Mouse (Mus musculus): ENCODE data around the gene Adam33. TPM values are rescaled to one million over a fixed set of nuclear protein-coding genes. Genes with fewer than 3 reads are reported as not detected.

The Adam33 gene
- total RNA-seq, 2 experiments from 2014 or later = 0.59 to 0.76 TPM

DNA sequence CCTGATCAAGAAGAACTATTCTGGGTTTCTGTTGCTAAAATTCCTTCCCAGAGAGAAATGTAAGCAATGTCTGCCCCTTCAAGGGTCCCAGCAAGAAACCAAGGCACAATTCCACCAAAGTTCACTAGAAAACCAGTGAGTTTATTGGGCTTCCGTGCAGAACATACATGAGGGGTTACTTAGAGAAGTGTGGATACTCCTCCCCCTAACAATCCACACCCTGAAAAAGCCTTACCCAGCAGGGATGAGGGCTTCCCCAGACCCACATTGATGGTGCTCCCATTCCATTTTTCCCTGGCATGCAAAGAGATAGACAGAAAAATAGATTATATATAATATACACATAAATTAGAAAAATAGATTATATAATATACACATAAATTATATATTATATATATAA lies 32.6 kb downstream of the Adam33 start:
- TF ChIP-seq CTCF (conservative IDR thresholded peaks at IDR 0.05) = no peak
- no peak overlapping the region for H3K27ac ChIP-seq
- H3K4me3 ChIP-seq = no peak overlapping the region
- no peak for DNase-seq (ENCODE audit: low spot score in 2 of 2)

DNA sequence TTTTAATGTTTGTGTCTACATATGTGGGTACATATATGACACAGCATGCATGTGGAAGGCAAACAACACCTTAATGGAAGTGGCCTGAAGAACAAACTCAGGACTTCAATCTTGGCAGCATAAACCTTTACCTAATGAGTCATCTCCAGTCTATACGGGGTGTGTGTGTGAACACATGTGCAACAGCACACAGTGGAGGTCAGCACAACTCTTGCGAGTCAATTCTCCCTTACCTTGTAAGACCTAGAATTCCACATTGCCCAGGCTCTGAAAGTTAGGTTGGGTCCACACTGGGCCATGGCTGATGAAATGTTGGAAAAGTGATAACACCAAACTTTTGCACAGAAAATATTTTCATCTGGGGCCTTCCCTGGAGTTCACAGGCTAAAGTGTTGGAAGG lies 33.1 kb downstream of the Adam33 start:
- no peak for DNase-seq (ENCODE audit: low spot score in 2 of 2)
- no peak overlapping the region for H3K4me3 ChIP-seq
- no peak for TF ChIP-seq CTCF (conservative IDR thresholded peaks at IDR 0.05)
- no peak overlapping the region for H3K27ac ChIP-seq

DNA sequence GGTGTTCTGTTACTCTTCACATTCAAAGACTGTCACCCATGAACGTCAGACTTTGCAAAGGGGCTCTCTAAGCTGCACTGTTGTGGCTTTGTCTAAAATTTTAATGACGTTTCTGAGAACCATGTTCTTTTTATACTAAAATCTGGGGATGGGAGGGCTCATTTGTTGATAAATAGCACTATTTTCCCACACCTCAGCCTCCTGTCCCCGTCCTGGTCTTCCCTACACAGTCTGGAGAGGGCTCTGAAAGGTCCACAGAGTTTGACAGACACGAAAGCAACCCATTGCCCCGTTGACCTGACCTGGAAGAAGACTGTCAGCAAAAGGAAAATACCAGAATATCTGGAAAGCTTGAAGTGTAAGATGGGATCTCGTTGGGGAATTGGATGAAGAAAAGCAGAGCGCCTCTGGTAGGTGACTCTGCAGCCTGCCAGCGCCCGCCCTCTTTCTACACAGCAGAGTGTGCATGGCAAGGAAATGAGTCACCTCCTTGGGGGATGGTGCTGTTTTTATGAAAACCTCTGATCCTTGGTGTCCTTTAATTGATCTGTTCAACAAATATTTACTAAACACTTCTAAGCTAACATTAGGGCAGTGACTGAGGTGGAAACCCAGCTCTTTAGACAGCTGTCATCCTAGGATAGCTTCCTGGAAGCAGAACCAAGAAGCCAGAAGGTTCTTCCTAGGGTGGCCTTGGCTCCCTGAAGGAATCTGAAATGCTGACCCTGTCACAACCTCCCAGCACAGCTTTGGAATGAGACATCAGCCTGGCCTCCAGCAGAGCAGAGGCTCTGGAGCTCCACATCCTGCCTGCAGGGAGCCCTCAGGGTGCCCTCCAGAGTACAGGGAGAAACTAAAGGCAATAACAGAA lies 34.3 kb downstream of the Adam33 start:
- no peak overlapping the region for H3K4me3 ChIP-seq
- DNase-seq (ENCODE audit: low spot score in 2 of 2) = no peak
- no peak for TF ChIP-seq CTCF (conservative IDR thresholded peaks at IDR 0.05)
- no peak overlapping the region for H3K27ac ChIP-seq

DNA sequence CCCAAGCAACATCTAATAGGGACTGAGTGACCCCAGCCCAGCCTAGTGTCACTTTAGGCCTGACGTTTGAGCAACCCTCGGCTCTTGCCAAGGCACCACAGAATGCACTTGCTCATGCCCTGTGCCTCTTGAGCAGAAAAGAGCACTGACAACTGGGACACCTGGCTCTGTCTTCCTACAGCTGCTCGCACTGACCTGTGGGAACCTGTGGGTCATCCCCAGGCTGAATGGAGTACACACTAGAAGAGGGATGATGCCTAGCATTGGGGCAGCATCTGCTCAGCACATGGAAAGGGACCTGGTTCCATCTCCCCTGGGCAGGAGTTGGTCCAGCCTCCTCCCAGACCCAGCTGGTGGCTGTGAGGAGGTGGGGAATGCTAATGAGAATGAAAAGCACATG lies 36.7 kb downstream of the Adam33 start:
- Histone ChIP-seq H3K27ac (no peak overlapping the region), H3K4me3 (no peak overlapping the region)
- no peak for TF ChIP-seq CTCF (conservative IDR thresholded peaks at IDR 0.05)
- DNase-seq (ENCODE audit: low spot score in 2 of 2) = no peak

DNA sequence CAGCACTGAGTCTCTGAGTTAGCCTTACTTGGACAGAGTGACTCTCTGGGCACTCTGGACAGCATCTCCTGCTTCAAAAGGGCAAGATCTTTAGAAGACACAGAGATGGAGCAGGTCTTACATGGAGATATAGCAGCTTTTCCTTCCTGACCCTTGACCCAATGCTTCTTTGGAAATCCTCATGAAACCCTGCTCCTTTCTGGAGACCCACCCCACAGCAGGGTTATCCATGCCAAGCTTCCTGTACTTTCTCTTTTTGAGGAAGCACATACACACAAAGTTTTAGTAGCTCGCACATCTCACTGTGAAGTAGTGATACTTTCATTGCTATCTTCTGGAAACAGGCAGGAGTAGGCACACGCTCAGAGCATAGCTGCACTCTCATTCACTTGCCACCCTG lies 38.4 kb downstream of the Adam33 start:
- no peak for TF ChIP-seq CTCF (conservative IDR thresholded peaks at IDR 0.05)
- H3K27ac ChIP-seq = no peak overlapping the region
- DNase-seq (ENCODE audit: low spot score in 2 of 2) = no peak
- H3K4me3 ChIP-seq = no peak overlapping the region

DNA sequence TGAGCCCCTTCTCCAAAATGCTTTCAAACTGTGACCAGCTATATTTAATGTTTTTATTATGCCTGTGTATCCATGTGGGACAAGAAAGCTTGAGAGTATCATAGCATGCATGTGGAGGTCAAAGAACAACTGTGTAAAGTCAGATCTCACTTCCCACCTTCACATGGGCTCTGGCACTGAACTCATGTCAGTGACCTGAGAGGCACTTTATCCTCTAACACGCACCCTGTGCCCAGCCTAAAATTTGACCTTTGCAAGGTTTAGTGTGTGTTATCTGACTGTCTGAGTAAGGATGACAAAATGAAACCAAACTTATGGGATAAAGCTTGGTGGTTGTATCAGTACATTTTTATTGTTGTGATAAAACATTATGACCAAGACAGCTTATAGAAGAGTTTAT lies 53.0 kb downstream of the Adam33 start:
- no peak for TF ChIP-seq CTCF (conservative IDR thresholded peaks at IDR 0.05)
- no peak overlapping the region for H3K27ac ChIP-seq
- no peak overlapping the region for H3K4me3 ChIP-seq
- no peak for DNase-seq (ENCODE audit: low spot score in 2 of 2)

DNA sequence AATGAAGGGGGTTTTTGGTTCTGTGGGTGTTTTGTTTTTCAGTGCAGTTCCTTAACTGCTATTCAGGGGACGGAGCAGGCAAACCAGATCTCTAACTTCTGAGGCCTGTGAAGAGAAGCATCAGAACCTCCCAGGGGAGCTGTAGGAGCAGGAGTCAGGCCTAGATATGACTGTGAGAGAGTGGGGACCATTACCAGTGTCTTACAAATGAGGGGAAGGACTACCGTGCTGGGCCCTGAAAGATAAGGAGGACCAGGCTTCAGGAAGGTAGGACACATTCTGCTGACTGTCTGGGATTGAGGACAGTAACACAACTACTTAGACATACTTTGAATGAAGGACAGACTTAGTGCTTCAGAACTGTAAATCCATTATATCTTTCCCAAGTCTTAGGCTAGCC lies 54.5 kb downstream of the Adam33 start:
- H3K27ac ChIP-seq = no peak overlapping the region
- H3K4me3 ChIP-seq = no peak overlapping the region
- DNase-seq (ENCODE audit: low spot score in 2 of 2) = no peak
- no peak for TF ChIP-seq CTCF (conservative IDR thresholded peaks at IDR 0.05)

Small RNA genes within 50 kb of the gene (microRNA-seq; reads per million reads assigned to microRNA genes)
- 0 reads per million in 2 experiments for gene Mir6973b

Other genes with a start within 250 kb of the Adam33 start
- 10 to 100 TPM; 77.6 to 89.3 TPM for gene 4930402H24Rik, start 157.4 kb downstream of the Adam33 start, total RNA-seq (2021)
- 100 to 1,000 TPM; 111 to 113 TPM for gene Atrn, start 157.3 kb downstream of the Adam33 start, total RNA-seq (2021)
- gene Gfra4, start 20.7 kb downstream of the Adam33 start, total RNA-seq (2021) = 10 to 100 TPM; 62.8 to 64.0 TPM
- under 1 TPM; 0.20 to 0.46 TPM for gene Siglec1, start 23.0 kb upstream of the Adam33 start, total RNA-seq (2021)
- 1 to 10 TPM; 9.1 to 9.5 TPM for gene Hspa12b, start 63.5 kb upstream of the Adam33 start, total RNA-seq (2021)
- gene Gm11037, start 69.7 kb upstream of the Adam33 start, total RNA-seq (2021) = not detected
- 10 to 100 TPM; 46.0 to 46.7 TPM for gene 1700037H04Rik, start 96.3 kb upstream of the Adam33 start, total RNA-seq (2021)
- gene Cenpb, start 116.3 kb upstream of the Adam33 start, total RNA-seq (2021) = 10 to 100 TPM; 72.3 to 78.8 TPM
- 10 to 100 TPM; 23.4 to 25.5 TPM for gene Cdc25b, start 123.1 kb upstream of the Adam33 start, total RNA-seq (2021)
- 1 to 10 TPM; 8.5 to 8.9 TPM for gene Spef1, start 123.5 kb upstream of the Adam33 start, total RNA-seq (2021)
- gene Ap5s1, start 143.3 kb upstream of the Adam33 start, total RNA-seq (2021) = 10 to 100 TPM; 20.9 to 26.0 TPM
- gene Mavs, start 170.2 kb upstream of the Adam33 start, total RNA-seq (2021) = 1 to 10 TPM; 6.8 to 7.4 TPM
- 10 to 100 TPM; 56.5 to 60.2 TPM for gene Pank2, start 198.7 kb upstream of the Adam33 start, total RNA-seq (2021)

Measured in layer of hippocampus, adult 2 months (tissue).